Comparison of ENCODE assay signal across 1 mouse cellular context in the genomic region with DNA sequence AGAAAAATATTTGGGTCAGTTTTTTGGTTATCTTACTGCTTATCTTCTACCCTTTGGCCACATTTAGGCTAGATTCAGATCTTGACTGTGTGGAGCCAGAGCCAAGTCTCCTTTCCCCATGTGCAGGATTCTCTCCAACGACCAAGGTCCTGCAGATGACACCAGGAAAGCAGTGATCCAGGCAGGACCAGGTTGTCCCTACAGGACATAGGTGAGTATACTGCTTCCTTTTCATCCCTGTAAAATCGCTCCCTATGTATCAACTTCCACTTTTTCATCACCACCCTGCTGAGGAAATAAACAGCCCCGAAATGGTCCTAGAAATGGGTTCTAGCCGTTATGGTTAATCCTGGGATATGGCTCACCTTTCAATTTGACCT.
TF ChIP-seq lines count a peak whose summit lies in the region.

No protein-coding gene starts in this region.

TF ChIP-seq in CH12.LX, 34 proteins besides CTCF, POLR2A, EP300 and RAD21 (continued from another document):
- TF ChIP-seq ELF1 (IDR thresholded peaks at IDR 0.05; ENCODE audit: low read depth, low read length), result no peak
- no peak for TF ChIP-seq TCF12 (IDR thresholded peaks at IDR 0.05; ENCODE audit: low read depth, low read length)
- no peak for TF ChIP-seq USF2 (conservative IDR thresholded peaks at IDR 0.05; ENCODE audit: low read depth, low read length)
- no peak for TF ChIP-seq JUND (conservative IDR thresholded peaks at IDR 0.05; ENCODE audit: low read depth, low read length)
- TF ChIP-seq UBTF (IDR thresholded peaks at IDR 0.05; ENCODE audit: low read depth, low read length), result no peak
- no peak for TF ChIP-seq CHD2 (IDR thresholded peaks at IDR 0.05; ENCODE audit: low read length)
- no peak for TF ChIP-seq TBP (conservative IDR thresholded peaks at IDR 0.05; ENCODE audit: low read depth, low read length)
- TF ChIP-seq GABPA (IDR thresholded peaks at IDR 0.05; ENCODE audit: insufficient replicate concordance, low read depth, low read length), result no peak
- no peak for TF ChIP-seq ZMIZ1 (IDR thresholded peaks at IDR 0.05; ENCODE audit: low read depth, low read length)
- TF ChIP-seq HCFC1 (IDR thresholded peaks at IDR 0.05; ENCODE audit: low read depth, low read length), result no peak
- no peak for TF ChIP-seq POLR2AphosphoS2 (IDR thresholded peaks at IDR 0.05; ENCODE audit: low read depth, low read length)
- no peak for TF ChIP-seq IRF4 (IDR thresholded peaks at IDR 0.05; ENCODE audit: low read depth, low read length)
- no peak for TF ChIP-seq NELFE (IDR thresholded peaks at IDR 0.05; ENCODE audit: low read depth, low read length)
- no peak for TF ChIP-seq NRF1 (IDR thresholded peaks at IDR 0.05; ENCODE audit: low read depth, low read length)
- no peak for TF ChIP-seq SIN3A (IDR thresholded peaks at IDR 0.05; ENCODE audit: low read length)
